Mouse (Mus musculus): ENCODE measurements around the gene Slc35c2. TPM values are rescaled to one million over a fixed set of nuclear protein-coding genes. Genes with fewer than 3 reads are reported as not detected.

The Slc35c2 gene
- polyA plus RNA-seq, 1 experiment = 53.6 TPM

GRCm38 (mm10) chr2:165300885-165301284 is 13.2 kb upstream of the Slc35c2 start:
- Histone ChIP-seq H3K4me3 (ENCODE audit: insufficient read depth, low read length) (no peak overlapping the region), H3K4me1 (ENCODE audit: control insufficient read depth, insufficient read depth, low read length) (0 out of 2 replicates have a peak, but pooled peaks cover 2% of the 10 kb centered on the region), H3K27ac (ENCODE audit: insufficient read depth, low read length) (no peak overlapping the region)
- TF ChIP-seq CTCF (IDR thresholded peaks at IDR 0.05; ENCODE audit: extremely low read depth, insufficient read depth, low read length) (no peak), POLR2A (IDR thresholded peaks at IDR 0.05; ENCODE audit: extremely low read depth, insufficient read depth, low read length) (no peak)

- H3K27ac ChIP-seq (ENCODE audit: insufficient read depth, low read length) = no peak overlapping the region
- H3K4me1 ChIP-seq (ENCODE audit: control insufficient read depth, insufficient read depth, low read length) = 0 out of 2 replicates have a peak, but pooled peaks cover 2% of the 10 kb centered on the region
- TF ChIP-seq POLR2A (IDR thresholded peaks at IDR 0.05; ENCODE audit: extremely low read depth, insufficient read depth, low read length) (no peak), CTCF (IDR thresholded peaks at IDR 0.05; ENCODE audit: extremely low read depth, insufficient read depth, low read length) (no peak)
Measured at GRCm38 (mm10) chr2:165300424-165300823, 12.8 kb upstream of the Slc35c2 start.

GRCm38 (mm10) chr2:165297429-165297828 is 9.8 kb upstream of the Slc35c2 start:
- Histone ChIP-seq H3K27ac (ENCODE audit: insufficient read depth, low read length) (no peak overlapping the region), H3K4me1 (ENCODE audit: control insufficient read depth, insufficient read depth, low read length) (0 out of 2 replicates have a peak, but pooled peaks cover 2% of the 10 kb centered on the region), H3K4me3 (ENCODE audit: insufficient read depth, low read length) (no peak overlapping the region)
- TF ChIP-seq CTCF (IDR thresholded peaks at IDR 0.05; ENCODE audit: extremely low read depth, insufficient read depth, low read length) (no peak), POLR2A (IDR thresholded peaks at IDR 0.05; ENCODE audit: extremely low read depth, insufficient read depth, low read length) (no peak)

More at GRCm38 (mm10) chr2:165300424-165300823, 12.8 kb upstream of the Slc35c2 start:
- H3K4me3 ChIP-seq (ENCODE audit: insufficient read depth, low read length) = no peak overlapping the region

GRCm38 (mm10) chr2:165296571-165296970 is 8.9 kb upstream of the Slc35c2 start:
- 0 out of 2 replicates have a peak, but pooled peaks cover 2% of the 10 kb centered on the region for H3K4me1 ChIP-seq (ENCODE audit: control insufficient read depth, insufficient read depth, low read length)
- no peak for TF ChIP-seq POLR2A (IDR thresholded peaks at IDR 0.05; ENCODE audit: extremely low read depth, insufficient read depth, low read length)
- TF ChIP-seq CTCF (IDR thresholded peaks at IDR 0.05; ENCODE audit: extremely low read depth, insufficient read depth, low read length) = no peak
- H3K27ac ChIP-seq (ENCODE audit: insufficient read depth, low read length) = no peak overlapping the region
- no peak overlapping the region for H3K4me3 ChIP-seq (ENCODE audit: insufficient read depth, low read length)

GRCm38 (mm10) chr2:165288315-165289031 is 804 bp upstream of the Slc35c2 start:
- H3K4me3 ChIP-seq (ENCODE audit: insufficient read depth, low read length) = peak overlapping the region; percentile 69; the same call in 1 of the 2 replicates
- H3K27ac ChIP-seq (ENCODE audit: insufficient read depth, low read length) = peak overlapping the region; percentile 79
- peaks cover 6% of the 10 kb centered on the region; the same call in 1 of the 2 replicates for H3K4me1 ChIP-seq (ENCODE audit: control insufficient read depth, insufficient read depth, low read length)
- peak; percentile 53 for TF ChIP-seq POLR2A (IDR thresholded peaks at IDR 0.05; ENCODE audit: extremely low read depth, insufficient read depth, low read length)
- TF ChIP-seq CTCF (IDR thresholded peaks at IDR 0.05; ENCODE audit: extremely low read depth, insufficient read depth, low read length) = no peak

GRCm38 (mm10) chr2:165286361-165287201 is 1.1 kb downstream of the Slc35c2 start:
- Histone ChIP-seq H3K4me3 (ENCODE audit: insufficient read depth, low read length) (peak overlapping the region; percentile 69), H3K27ac (ENCODE audit: insufficient read depth, low read length) (peak overlapping the region; percentile 3), H3K4me1 (ENCODE audit: control insufficient read depth, insufficient read depth, low read length) (peaks cover 6% of the 10 kb centered on the region; the same call in 1 of the 2 replicates)
- TF ChIP-seq POLR2A (IDR thresholded peaks at IDR 0.05; ENCODE audit: extremely low read depth, insufficient read depth, low read length) (peak; percentile 53), CTCF (IDR thresholded peaks at IDR 0.05; ENCODE audit: extremely low read depth, insufficient read depth, low read length) (no peak)

- TF ChIP-seq CTCF (IDR thresholded peaks at IDR 0.05; ENCODE audit: extremely low read depth, insufficient read depth, low read length) (no peak), POLR2A (IDR thresholded peaks at IDR 0.05; ENCODE audit: extremely low read depth, insufficient read depth, low read length) (no peak)
- Histone ChIP-seq H3K27ac (ENCODE audit: insufficient read depth, low read length) (no peak overlapping the region), H3K4me3 (ENCODE audit: insufficient read depth, low read length) (no peak overlapping the region), H3K4me1 (ENCODE audit: control insufficient read depth, insufficient read depth, low read length) (peaks cover 6% of the 10 kb centered on the region; the same call in 1 of the 2 replicates)
Measured at GRCm38 (mm10) chr2:165285621-165286020, 2.0 kb downstream of the Slc35c2 start.

GRCm38 (mm10) chr2:165285034-165285433 is 2.6 kb downstream of the Slc35c2 start:
- H3K27ac ChIP-seq (ENCODE audit: insufficient read depth, low read length) = no peak overlapping the region
- no peak for TF ChIP-seq CTCF (IDR thresholded peaks at IDR 0.05; ENCODE audit: extremely low read depth, insufficient read depth, low read length)
- no peak for TF ChIP-seq POLR2A (IDR thresholded peaks at IDR 0.05; ENCODE audit: extremely low read depth, insufficient read depth, low read length)
- H3K4me1 ChIP-seq (ENCODE audit: control insufficient read depth, insufficient read depth, low read length) = peaks cover 6% of the 10 kb centered on the region; the same call in 1 of the 2 replicates
- no peak overlapping the region for H3K4me3 ChIP-seq (ENCODE audit: insufficient read depth, low read length)

GRCm38 (mm10) chr2:165284377-165284776 is 3.3 kb downstream of the Slc35c2 start:
- no peak overlapping the region for H3K27ac ChIP-seq (ENCODE audit: insufficient read depth, low read length)
- TF ChIP-seq POLR2A (IDR thresholded peaks at IDR 0.05; ENCODE audit: extremely low read depth, insufficient read depth, low read length) (no peak), CTCF (IDR thresholded peaks at IDR 0.05; ENCODE audit: extremely low read depth, insufficient read depth, low read length) (no peak)
- H3K4me1 ChIP-seq (ENCODE audit: control insufficient read depth, insufficient read depth, low read length) = peaks cover 6% of the 10 kb centered on the region; the same call in 1 of the 2 replicates

More at GRCm38 (mm10) chr2:165284377-165284776, 3.3 kb downstream of the Slc35c2 start:
- H3K4me3 ChIP-seq (ENCODE audit: insufficient read depth, low read length) = no peak overlapping the region

All from cortical plate, adult 2 months (tissue).